Mouse (Mus musculus) cerebellum, adult 2 months (tissue): ENCODE data around the gene Itgb6.

ENCODE experiments used
- CTCF ChIP-seq: fragments of 200-500 bp; IDR thresholded peaks from 2 replicates; pipeline ENCODE4 v1.5.1; 2011; ENCODE audit warnings: low read depth, mild to moderate bottlenecking, control low read depth, low read length, moderate library complexity, borderline replicate concordance; ENCODE audit not compliant: insufficient read depth
- POLR2A ChIP-seq: fragments of 200-500 bp; IDR thresholded peaks from 2 replicates; pipeline ENCODE4 v1.6.1; 2011; ENCODE audit warnings: low read length, control low read depth, borderline replicate concordance; ENCODE audit not compliant: insufficient read depth

DNA sequence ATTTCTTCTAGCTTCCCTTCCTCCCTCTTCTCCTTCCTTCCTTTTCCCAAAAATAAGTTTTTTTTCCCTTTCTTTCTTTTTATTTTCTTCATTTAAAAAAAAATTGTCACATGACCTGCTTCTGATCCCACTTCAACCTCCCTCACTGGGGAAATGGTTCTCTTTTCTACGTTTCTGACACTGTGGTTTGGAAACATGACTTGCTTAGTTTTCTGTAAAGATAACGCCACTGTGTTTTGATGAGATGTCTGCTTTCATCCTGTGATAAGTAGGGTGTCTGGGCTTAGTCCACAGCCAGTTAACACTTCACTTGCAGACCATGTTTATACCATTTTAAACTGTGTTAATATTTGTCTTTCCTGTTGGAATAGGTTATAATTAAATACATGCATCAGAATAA lies 96.7 kb downstream of the Itgb6 start:
- TF ChIP-seq CTCF (no peak), POLR2A (no peak)
